Mouse (Mus musculus) CD4-positive, CD25-positive, alpha-beta regulatory T cell, adult 2 months (primary cell): ENCODE measurements at regions not wholly inside any gene's neighbourhood (a gene's known extent, or its start where the extent isn't known, plus 50 kb on each side); places are given as distances from the start of the nearest gene placed in this dataset.

ENCODE experiments used
- DNase-seq: peaks from one replicate; pipeline ENCODE4 v3.0.0-alpha.2; 2012; ENCODE audit warnings: low read depth, low spot score

DNA sequence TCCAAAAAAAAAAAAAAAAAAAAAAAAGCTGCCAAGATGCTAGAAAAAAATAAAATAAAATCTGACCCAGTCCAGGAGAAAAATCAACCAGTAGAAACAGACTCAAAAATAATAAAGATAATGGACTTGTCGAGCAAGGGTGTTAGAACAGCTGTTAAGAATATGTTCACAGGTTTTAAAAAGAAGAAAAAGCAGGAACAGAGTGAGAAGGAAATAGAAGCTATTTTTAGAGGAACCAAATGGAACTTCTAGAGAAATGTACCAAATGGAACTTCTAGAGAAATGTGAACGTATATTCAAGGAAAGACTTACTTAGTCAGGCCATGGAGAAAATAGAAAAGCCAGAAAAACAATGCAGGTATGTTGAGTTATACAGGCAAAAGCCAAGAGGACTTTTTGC lies 662.4 kb upstream of the Jmjd1c start:
- no peak for DNase-seq

DNA sequence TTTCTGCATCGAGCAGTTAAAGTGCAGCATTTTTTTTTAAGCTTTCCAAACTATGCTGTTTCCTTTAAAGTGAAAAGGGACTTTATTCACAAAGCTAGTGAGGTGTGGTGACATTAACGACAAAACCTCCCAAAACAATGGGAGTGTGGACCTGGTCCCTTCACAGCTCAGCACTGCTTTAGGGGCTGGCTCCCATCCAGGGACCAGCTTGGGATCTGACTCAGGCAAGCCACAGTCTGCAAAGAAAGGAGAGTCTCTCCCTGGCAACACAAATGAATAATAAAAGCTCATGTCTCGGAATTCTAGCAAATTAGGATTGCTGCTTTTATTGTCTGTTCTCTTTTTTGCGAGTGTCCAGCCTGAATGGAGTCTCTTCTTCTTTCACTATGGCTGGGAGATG lies 625.2 kb upstream of the Jmjd1c start:
- no peak for DNase-seq

DNA sequence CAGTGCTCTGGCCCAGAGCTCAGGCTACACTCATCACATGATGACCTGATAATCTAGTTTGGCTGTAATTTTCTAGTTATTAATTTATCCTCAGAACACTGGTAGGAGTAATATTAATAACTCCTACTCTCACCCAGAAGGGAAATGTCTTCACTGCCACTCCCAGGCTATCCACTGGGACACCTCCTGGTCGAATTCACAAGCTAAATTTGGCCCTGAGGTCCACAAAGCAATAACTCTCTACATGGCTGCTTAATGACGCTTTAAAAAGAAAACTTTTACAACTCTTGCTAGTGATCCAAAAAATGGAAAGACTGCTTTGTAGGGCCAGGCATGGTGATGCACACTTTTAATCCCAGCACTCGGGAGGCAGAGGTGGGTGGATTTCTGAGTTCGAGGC lies 623.9 kb upstream of the Jmjd1c start:
- no peak for DNase-seq

DNA sequence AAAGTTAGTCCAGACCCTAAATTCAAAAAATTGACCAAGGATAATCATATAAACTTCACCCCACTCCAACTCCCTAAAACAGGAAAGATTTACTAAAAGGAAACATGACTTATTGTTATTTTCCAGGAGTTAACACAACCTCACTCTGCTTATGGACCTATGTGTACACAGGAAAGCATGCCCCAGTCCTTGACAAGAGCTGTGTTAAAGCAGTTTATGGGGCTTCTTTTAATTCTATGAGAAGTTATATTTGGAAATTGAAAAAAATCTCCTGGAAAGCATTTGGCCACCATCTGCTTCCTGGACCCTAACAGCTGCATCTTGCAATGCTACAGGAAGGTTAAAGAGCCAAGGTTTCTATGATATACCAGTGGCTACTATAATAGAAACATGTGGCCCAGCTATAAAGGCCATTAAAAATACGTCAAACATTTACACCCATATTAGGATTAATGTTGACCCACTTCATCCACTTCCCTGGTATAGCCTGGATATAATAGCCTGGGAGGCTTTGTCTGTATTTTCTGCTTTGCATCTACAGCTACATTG lies 620.7 kb upstream of the Jmjd1c start:
- DNase-seq = no peak

DNA sequence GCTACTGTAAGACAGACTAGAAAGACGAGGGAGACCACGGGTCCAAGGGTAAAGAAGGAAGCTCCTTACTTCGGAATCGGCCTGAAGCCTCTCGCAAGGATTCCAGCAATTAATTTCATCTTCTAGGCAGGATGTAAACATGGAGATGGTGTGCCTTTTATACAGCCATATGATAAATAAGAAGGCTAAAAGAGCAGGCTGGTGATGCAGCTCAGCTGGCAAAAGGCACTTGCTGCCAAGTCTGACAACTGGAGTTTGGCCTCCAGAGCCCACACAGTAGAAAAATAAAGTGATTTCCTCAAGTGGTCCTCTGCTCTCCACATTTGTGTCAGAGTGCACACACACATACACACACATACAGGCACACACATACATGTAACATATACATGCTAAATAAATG lies 605.1 kb upstream of the Jmjd1c start:
- DNase-seq = no peak

DNA sequence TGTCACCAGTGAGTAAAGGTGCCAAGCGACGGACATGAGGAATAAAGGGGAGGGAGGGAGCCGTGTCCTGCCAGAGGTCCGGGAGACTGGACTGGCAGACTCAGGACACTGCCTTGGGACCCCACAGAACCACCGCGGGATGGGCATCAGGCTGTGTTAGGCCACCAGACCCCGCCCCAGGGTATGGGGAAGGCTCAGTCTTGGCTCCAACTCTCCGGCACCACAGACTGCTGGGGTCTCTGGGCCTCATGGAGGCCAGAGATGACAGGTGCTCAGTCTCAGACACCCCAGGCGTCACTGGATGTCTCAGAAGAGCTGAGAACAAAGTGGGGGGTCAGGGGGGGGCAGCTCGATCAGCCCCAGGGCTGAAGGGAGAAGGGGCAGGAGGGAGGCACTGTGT lies 604.1 kb upstream of the Jmjd1c start:
- no peak for DNase-seq

DNA sequence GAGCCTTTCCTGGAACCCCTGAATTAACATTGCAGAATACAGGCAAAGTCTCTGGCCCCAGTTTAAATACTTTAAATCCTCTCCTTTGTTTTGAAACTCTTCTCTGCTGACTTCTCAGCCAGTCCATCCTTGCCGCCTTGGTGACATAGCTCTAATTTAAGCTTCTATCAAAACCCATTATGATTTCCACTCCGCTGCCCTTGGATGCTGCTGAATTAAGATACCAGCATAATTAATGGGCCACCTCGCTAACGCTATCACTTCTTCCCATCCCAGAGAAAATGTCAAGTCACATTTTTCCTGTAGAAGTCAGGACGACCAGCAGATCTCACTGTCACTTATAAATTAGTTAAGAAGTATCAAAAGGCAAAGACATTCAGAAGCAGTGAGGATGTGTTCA lies 556.1 kb upstream of the Jmjd1c start:
- no peak for DNase-seq

DNA sequence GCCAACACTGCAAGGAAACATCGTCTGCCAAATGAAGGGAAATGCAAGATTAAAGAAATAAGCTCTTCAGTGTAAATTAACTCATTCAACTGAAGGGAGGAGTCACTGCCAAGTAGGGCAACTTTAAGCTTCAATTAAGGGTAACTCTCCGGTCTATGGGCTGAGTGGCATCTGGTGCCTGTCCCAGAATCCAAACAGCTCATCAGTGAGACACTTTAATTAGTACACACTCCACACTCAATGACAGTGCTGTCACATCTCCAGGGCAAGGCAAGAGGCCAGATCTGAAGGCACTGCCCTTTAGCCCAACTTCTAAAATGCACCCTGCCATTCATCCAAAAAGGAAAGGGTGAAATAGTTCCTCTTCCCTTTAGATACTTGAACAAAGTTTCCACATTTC lies 549.3 kb upstream of the Jmjd1c start:
- no peak for DNase-seq

DNA sequence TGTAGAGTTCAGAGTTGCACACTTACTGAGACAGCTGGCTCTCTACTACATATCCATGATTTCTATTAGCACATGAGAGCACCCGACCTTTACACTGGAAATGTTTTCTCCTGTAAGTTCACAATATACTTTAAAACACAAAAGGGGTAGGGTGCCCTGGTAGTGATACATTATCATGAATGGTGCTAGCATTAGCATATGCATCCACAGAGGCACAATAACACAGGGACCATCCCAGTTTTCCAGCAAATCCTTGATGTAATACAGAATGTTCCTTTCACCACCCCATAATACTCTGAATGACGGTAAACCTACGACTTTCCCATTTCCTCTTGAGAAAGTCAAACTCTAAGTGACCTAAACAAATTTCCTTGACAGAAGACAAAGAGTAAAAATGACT lies 548.3 kb upstream of the Jmjd1c start:
- DNase-seq = no peak

DNA sequence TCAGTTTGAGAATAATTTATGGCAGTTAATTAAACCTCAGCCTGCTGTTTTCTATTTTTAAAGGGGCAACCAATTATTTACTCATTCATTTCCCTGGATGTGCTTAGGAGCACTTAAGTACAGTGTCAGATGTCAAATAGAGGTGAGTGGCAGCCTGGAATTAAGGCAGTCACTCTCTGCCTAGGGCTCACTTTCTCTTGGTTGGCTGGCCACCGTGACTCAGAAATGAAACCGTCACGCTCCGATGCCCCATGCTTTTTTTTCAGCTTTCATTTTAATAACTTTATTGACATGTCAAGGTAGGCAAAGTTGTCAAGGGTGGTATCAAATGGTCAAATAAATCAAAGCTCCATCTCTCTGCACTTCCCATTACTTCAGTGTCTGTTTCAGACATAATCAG lies 547.9 kb upstream of the Jmjd1c start:
- DNase-seq = no peak

DNA sequence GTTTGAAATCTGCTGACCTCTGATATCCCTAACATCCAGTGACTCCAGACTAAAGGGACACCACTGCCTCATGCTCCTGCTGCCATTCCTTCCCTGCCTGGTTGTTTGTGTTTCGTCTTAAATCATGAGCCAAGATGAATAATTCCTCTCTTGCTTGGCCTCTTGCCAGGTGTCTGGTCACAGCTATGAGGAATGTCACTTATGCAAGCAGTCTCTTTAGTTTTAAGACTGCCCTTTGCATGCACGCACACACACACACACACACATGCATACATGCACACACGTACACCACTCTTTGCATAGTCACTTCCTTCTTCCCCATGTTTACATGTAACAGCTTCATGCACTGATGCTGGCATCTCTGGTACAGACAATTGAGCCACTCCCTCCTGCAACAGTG lies 543.0 kb upstream of the Jmjd1c start:
- no peak for DNase-seq

DNA sequence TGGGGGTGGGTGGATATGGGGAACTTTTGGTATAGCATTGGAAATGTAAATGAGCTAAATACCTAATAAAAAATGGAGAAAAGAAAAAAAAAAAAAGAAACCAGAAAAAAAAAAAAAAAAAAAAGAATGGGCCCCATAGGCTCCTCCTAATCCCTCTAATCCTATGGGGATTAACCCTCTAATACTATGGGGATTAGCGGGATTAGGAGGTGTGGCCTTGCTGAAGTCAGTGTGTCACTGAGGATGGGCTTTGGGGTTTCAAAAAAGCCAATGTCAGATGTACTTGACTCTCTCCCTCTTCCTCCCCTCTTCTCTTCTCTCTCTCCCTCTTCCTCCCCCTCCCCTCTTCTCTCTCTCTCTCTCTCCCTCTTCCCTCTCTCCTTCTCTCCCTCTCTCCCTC lies 541.7 kb upstream of the Jmjd1c start:
- DNase-seq = no peak

DNA sequence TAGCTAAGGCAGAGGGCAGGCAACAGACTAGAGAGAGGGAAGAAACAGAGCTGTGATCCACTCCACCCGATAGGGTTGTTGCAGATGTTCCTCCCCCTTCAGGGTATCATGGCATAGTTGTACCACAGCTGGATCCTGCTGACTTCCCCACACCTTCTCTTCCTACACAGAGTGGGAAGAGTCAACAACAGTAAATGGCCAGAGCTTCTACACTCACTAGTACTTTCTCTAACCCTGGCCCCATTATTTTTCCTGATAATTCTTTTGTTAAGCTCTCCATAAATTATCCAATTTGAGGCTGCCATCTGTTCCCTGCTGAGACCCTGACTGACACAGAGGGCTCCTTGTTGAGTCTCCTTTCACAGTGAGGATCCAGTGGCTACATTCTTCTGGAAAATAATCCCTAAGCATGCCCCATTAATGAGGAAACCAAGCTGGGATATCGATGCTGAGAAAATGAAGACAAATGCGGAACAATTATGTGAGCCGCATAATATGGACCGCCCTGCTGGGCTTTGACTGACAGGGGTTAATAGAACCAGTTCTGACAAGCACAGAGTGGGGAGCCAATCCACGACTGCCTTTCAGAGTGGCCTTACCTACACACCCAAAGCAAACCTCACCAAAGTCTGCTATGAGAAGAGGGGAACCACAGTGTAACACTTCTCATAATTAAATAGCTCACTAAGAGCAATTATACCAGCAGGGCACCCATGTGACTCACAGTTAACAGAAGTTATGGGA lies 537.7 kb upstream of the Jmjd1c start:
- DNase-seq = no peak

DNA sequence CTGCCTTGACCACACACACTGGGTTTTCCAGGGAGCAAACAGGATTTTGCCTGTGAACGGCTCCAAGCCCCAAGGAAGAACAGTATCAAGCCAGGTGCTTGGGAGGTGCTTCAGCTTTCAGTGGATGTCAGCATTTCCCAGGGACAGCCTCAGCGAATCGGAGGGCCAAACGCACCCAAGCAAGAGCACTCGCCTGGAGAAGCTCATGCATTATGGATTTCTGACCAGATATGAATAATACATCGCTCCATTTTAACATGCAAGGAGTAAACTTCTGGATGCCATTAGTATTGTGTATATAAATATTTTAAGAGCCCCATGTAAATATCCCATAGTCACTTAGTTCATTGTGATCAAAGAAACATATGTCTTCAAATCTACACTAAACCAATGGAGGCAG lies 530.6 kb upstream of the Jmjd1c start:
- no peak for DNase-seq

DNA sequence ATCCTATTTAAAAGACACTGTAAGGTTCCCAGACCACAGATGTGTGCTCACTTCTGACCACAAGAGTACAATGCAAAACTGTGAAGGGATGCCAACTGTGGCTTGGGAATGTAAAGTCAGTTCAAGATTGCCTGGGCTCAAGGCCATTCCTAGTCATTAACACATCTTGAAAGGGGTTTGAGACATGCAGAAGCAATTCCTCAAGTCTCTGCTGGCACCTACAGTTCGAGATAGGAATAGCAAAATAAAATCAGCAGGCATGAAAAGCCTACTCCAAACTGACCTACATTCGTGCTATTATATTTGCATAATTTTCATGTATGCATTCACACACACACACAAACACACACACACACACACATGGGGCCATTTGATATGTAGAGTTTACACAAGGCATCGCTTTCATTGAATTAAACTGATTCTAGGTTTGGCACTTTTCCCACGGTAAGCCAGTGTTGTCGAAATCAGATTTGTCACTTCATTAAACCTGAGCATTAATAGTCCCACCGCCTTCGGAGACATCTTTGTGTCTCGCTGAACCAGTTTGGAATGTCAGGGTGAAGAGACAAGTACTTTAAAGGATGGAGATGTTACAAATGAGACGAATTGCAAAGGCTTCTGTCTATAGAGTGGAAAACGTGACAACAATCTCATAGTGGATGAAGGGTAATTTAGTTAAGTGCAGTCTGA lies 520.9 kb upstream of the Jmjd1c start:
- DNase-seq = no peak

DNA sequence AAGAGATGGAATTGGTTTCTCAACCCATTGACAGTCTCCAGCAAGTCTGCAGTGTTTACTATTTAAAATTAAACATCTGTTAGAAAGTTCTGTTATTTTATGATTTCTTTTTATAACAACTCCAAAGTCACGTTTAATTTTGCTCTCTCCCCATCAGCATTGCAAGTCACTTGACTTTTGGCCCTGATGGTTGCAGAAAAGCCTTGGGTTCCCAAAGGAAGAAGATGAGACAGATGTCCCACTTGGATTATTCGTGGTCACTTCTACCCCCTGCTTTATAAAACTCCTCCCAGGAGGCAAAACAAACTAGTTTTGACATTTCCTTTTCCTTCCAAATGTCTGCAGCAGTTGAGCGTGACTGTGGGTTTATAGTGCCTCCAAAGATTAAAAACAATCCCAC lies 502.9 kb upstream of the Jmjd1c start:
- no peak for DNase-seq

DNA sequence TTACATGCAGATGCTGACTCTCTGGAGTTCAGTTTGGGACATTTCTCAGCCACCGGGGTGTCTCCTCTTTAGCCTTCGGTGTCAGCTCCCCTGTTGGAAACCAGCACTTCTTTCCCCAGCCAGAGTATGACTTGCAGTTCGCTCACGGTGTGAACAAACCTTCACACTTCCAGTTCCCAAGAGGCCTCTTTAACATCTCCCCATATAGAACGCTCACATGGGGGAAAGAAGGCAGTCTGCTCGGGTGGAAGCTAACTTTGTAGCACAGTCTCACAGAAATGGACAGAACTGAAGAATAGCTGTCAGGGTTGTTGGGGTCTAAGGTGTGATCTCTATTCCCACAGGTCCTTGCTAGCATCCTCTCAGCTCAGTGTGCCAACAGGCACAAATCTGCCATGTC lies 502.4 kb upstream of the Jmjd1c start:
- no peak for DNase-seq

DNA sequence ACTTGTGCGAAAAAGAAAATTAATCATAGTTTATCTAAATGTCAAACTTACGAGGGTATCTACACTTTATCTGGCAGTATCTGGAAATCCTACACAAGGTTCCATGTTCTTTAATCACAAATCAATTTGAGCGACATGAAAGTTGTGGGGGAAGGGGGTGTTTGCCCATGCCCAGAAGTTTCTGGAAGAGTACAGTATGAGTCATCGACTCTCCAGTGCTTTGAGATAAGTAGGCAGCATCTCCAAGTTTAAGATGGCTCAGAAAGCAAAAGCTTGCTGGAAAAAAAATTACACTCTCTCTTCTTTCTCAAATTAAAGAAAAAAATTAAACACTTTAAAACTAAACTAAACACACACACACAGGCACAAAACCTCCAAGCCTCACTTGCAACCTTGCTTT lies 498.0 kb upstream of the Jmjd1c start:
- DNase-seq = no peak

DNA sequence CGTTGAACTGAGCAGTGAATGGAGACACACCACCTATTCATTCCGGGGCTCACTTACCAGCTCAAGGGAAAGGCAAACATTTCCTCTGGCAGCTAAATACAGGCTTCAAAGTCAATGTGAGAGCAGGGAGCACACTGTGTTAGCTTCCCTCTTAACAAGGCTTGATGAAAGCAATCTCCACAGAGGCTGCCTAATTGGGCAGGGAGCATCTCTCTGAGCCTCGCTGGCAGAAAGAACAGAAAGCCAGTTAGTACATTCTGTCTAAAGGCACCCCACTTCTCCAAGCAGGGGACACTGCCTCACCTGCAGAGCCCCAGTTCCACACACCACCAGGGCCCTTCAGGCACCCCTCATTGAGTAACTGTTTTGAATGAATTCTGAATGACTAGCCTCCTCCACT lies 488.8 kb upstream of the Jmjd1c start:
- DNase-seq = no peak

DNA sequence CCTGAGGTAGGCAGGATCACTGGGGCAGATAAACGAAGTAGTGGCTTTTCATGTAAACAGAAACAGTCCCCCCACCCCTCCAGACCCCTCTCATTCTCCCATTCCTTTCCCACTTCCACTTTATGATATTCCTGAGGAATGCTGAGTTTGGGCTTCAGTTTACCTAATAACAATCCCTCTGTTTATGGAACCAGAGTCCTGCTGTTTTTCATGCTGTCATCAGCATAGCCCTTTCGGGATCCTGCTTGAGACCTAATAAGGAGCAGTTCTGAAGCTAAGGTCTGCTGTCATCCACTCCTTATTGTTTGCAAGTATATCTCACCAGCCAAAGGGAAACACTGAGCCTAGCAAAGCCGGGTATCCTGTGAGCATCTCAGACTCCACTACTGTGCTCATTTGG lies 479.6 kb upstream of the Jmjd1c start:
- DNase-seq = no peak

DNA sequence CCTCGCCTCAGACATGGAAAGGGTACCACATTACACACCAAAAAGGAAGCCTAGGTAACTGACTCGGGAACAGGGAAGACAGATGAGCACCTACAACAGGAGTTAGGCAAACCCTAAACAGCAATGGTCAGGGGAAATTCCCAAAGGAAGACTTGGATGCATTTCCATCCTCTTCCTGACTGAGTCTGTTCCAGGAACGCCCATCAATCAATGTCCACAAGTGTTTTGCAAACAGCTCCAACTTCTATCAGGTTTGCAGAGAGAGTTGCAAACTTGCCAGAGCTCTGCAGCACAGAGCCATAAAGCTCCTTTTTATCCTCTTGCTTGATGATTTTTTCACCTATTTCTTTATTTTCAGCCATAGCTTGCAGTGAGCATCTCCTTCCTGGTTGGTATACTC lies 464.9 kb upstream of the Jmjd1c start:
- no peak for DNase-seq

DNA sequence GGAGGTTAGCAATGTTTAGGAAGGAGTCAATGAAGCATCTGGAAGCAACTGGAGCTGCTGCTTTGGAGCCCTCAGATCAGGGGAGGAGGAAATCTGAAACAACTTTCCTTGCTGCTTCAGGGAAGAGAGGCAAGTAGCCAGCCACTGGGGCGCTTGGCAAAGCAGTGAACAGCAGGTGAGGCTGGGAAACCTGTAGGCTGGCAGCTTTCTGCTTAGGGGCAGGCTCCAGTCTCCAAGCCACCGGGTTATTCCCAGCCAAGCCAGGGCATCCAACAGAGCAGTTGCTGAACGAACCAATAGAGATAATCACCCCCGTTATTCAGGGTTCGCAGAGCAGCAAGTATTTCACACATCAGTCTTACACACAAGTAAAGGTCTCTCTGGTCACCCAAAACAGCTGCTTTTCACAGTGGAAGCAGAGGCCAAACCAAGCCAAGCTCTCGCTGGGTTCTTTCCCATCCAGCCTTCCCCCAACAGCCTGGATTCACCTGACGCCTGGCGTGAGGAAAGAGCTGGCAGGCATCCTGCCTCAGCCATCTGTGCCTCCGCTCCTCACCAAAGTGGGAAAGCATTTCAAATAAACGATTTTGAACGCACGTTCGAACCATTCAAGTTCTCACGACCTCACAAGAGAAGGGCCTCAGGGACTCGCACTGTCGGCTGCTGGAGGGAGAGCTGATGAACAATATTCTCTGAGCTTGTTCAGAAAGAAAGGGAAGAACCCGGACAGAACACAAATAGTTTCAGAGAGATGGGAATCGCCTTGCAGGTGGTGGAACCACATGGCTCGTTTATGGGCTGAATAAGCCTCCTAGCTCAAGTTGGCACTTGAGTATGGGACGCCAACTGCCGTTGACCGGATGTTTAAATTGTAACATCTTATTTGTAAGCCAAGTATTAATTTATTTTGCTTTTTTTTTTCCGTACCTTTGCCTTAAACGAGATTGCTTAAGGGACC lies 454.8 kb upstream of the Jmjd1c start:
- no peak for DNase-seq
